Mouse (Mus musculus) gastrocnemius, postnatal 4 days (tissue): ENCODE data around the gene Gm2115. TPM values are rescaled to one million over a fixed set of nuclear protein-coding genes. Genes with fewer than 3 reads are reported as not detected.

Experiments
- total RNA-seq, 2 experiments: library from RNA; stranded (reverse); gene quantifications; 2 replicates each; pipeline ENCODE4 v1.2.3; 2021

The Gm2115 gene
- total RNA-seq, 2 experiments from 2014 or later = 0.96 to 1.4 TPM

Other genes with a start within 250 kb of the Gm2115 start
- 1 to 10 TPM; 6.3 to 6.4 TPM for gene Arnt2, start 118.8 kb upstream of the Gm2115 start, total RNA-seq
- 1 to 10 TPM; 5.3 to 5.9 TPM for gene Fah, start 77.8 kb downstream of the Gm2115 start, total RNA-seq
- gene Zfand6, start 161.0 kb downstream of the Gm2115 start, total RNA-seq = 100 to 1,000 TPM in 1 of 2 experiments, 10 to 100 TPM in 1; 95.5 to 102 TPM